Mouse (Mus musculus): ENCODE results near the gene 1110008L16Rik. TPM values are rescaled to one million over a fixed set of nuclear protein-coding genes. Genes with fewer than 3 reads are reported as not detected.

Gene 1110008L16Rik
- polyA plus RNA-seq (2014; fragmentation: Illumina TruSeq; extraction: RNeasy Lipid Tissue Mini Kit (QIAGEN cat#74804); ENCODE audit: insufficient read depth, low read depth, low replicate concordance) = 5.1 TPM

GRCm38 (mm10) chr12:55299336-55299735, at the start of gene 1110008L16Rik:
TSS of gene 1110008L16Rik (plus strand) at chr12:55299577.

DNA sequence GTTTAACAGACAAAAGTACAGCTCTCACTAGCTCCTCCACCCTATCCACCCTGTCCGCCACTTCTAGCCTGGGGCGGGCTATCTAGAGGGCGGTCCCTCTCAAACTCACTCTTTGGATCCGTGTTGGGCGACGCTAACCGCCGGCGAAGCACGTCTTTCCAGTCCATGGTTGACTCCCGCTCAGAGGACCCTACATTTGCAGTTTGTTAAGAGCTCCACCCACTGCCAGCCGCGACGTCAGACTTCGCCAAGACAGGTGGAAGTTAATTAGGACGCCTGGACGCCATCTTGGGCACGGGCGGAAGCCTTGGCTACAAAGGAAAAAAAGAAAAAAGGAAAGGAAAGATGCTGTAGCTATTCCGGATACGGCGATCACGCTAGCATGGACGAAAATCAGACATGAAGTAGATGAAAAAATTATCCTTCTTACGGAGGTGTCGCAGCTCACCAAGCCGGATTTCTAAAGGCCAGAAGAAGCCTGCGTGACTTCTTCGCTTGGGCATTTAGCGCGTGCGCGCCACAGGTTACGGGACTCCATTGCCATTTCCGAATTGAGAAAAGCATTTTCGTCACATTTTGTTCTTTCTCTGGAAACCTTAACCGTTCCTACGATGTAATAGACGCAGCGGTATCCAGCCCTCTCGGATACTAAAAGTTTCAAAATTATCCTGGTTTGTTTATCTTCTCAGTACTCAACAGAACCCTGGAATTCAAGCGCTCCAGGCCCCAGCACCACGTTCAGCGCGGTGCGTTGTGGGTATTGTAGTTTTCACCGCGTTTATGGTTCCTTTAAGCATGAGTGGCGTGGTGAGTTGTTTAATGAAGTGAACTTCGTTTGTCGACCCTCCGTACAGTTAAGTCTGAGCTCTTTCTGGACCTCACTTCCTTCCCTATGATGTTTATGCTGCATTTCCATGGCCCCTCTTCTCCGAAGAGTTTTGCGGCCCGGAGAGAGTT, 3.4 kb downstream of the 1110008L16Rik start, which contains the start of gene Ppp2r3c:
Gene Ppp2r3c, minus strand, starts transcription at position 514 of the 957 bp plus-strand sequence.

DNA sequence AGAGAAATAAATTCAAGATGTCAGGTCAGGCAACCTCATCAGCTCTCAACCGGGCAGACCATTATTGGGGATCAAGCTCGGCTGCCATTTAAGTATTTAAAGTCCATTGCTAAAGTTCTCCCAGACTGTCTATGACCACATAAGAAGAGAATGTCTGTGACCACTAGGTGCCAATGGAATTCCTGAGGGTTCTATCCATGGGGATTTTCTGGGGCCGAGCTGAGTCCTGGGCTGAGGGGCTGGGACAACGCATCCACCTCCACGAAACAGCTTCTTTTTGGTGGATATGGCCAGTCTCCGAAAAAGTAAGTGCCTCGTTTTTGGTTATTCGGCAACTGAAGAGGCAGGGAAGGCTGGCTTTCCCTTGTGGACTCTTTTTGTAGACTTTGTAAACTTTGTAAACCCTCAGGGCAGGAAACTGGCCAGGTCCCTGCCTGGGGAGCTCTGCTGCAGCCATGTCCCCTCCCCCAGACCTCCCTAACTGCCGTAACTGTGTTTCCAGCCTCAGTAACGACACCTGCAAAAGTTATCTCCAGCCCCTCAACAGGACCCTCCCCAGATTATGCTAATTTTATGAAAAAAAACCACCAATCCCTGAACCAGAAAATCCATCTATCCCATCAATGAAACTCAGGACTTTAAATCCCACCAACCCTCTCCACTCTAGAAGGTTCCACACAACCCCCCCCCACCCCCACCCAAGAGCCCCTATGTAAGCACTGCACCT, 84.8 kb downstream of the 1110008L16Rik start, which contains the start of gene Psma6:
Gene Psma6, plus strand, starts transcription at position 200 of the 727 bp plus-strand sequence.

Other genes starting within 250 kb of the 1110008L16Rik start
- 7.6 TPM for gene 2700097O09Rik, start 219.5 kb upstream of the 1110008L16Rik start, polyA plus RNA-seq (2014; fragmentation: Illumina TruSeq; extraction: RNeasy Lipid Tissue Mini Kit (QIAGEN cat#74804); ENCODE audit: insufficient read depth, low read depth, low replicate concordance)
- 47.2 TPM for gene Srp54a, start 219.3 kb upstream of the 1110008L16Rik start, polyA plus RNA-seq (2014; fragmentation: Illumina TruSeq; extraction: RNeasy Lipid Tissue Mini Kit (QIAGEN cat#74804); ENCODE audit: insufficient read depth, low read depth, low replicate concordance)
- 23.9 TPM for gene Fam177a, start 175.1 kb upstream of the 1110008L16Rik start, polyA plus RNA-seq (2014; fragmentation: Illumina TruSeq; extraction: RNeasy Lipid Tissue Mini Kit (QIAGEN cat#74804); ENCODE audit: insufficient read depth, low read depth, low replicate concordance)
- gene Srp54b, start 144.5 kb upstream of the 1110008L16Rik start, polyA plus RNA-seq (2014; fragmentation: Illumina TruSeq; extraction: RNeasy Lipid Tissue Mini Kit (QIAGEN cat#74804); ENCODE audit: insufficient read depth, low read depth, low replicate concordance) = 12.0 TPM
- gene 1700047I17Rik2, start 100.0 kb upstream of the 1110008L16Rik start, polyA plus RNA-seq (2014; fragmentation: Illumina TruSeq; extraction: RNeasy Lipid Tissue Mini Kit (QIAGEN cat#74804); ENCODE audit: insufficient read depth, low read depth, low replicate concordance) = 3.3 TPM
- 37.1 TPM for gene Srp54c, start 69.4 kb upstream of the 1110008L16Rik start, polyA plus RNA-seq (2014; fragmentation: Illumina TruSeq; extraction: RNeasy Lipid Tissue Mini Kit (QIAGEN cat#74804); ENCODE audit: insufficient read depth, low read depth, low replicate concordance)
- gene Ppp2r3c, start 3.4 kb downstream of the 1110008L16Rik start, polyA plus RNA-seq (2014; fragmentation: Illumina TruSeq; extraction: RNeasy Lipid Tissue Mini Kit (QIAGEN cat#74804); ENCODE audit: insufficient read depth, low read depth, low replicate concordance) = 5.0 TPM
- gene Psma6, start 84.6 kb downstream of the 1110008L16Rik start, polyA plus RNA-seq (2014; fragmentation: Illumina TruSeq; extraction: RNeasy Lipid Tissue Mini Kit (QIAGEN cat#74804); ENCODE audit: insufficient read depth, low read depth, low replicate concordance) = 234 TPM
- gene Nfkbia, start 193.1 kb downstream of the 1110008L16Rik start, polyA plus RNA-seq (2014; fragmentation: Illumina TruSeq; extraction: RNeasy Lipid Tissue Mini Kit (QIAGEN cat#74804); ENCODE audit: insufficient read depth, low read depth, low replicate concordance) = 129 TPM